Mouse (Mus musculus) E14TG2a.4 (cell line): ENCODE data around the gene Wbp1l.

Source experiments
- CTCF ChIP-seq: conservative IDR thresholded peaks from 2 replicates; pipeline ENCODE4 v1.5.1; 2014; ENCODE audit warnings: low read length
- NANOG ChIP-seq: IDR thresholded peaks from 2 replicates; pipeline ENCODE4 v1.6.1; 2014; ENCODE audit warnings: borderline replicate concordance, low read length, mixed read lengths
- POU5F1 ChIP-seq: IDR thresholded peaks from 2 replicates; pipeline ENCODE4 v1.6.1; 2014; ENCODE audit warnings: low read length, borderline replicate concordance

DNA sequence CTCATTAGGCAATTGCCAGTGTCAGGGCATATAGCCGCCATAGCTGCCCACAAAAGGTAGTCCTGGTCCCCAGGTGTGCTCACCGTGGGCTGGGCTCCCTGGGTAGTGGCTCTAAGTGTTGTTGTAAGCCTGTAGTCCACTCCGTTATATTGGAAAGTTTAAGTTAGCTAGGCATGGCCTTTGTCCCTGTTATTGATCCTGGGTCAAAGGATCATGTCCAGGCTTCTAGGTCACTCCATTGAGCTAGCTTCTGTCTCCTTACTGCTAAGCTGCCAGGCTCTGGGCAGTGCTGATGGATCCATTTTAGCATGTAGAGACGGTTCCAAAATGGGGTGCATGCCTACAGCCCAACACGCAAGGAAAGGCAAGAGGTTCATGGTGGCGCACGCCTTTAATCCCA is 59.5 kb downstream of the Wbp1l start:
- TF ChIP-seq CTCF (no peak), NANOG (no peak), POU5F1 (no peak)
